Mouse (Mus musculus) forebrain, embryonic 14.5 days (tissue): ENCODE data around the gene Rbms2. TPM values are rescaled to one million over a fixed set of nuclear protein-coding genes. Genes with fewer than 3 reads are reported as not detected.

ENCODE experiments used
- ATAC-seq: fragments of 200-750 bp; cut with Nextera tagmentation; 2 replicates; pipeline ENCODE4 v1.8.0; 2017; ENCODE audit warnings: mild to moderate bottlenecking, moderate library complexity
- DNase-seq: peaks from one replicate; pipeline ENCODE4 v3.0.0-alpha.2; 2015; ENCODE audit warnings: low spot score
- H3K27ac ChIP-seq: fragments of 300-500 bp; sonication (generic); 2 replicates; pipeline ENCODE4 v1.5.1; 2014; ENCODE audit warnings: low read depth, mild to moderate bottlenecking, control low read depth, low read length, moderate library complexity
- H3K27me3 ChIP-seq: fragments of 300-500 bp; sonication (generic); replicated peaks from 2 replicates; pipeline ENCODE4 v1.6.1; 2014; ENCODE audit warnings: low read length, control low read depth, mixed read lengths; ENCODE audit not compliant: control insufficient read depth, insufficient read depth
- H3K36me3 ChIP-seq: fragments of 300-500 bp; sonication (generic); 2 replicates; pipeline ENCODE4 v1.6.1; 2014; ENCODE audit warnings: low read length, control low read depth; ENCODE audit not compliant: control insufficient read depth, insufficient read depth
- H3K4me1 ChIP-seq: fragments of 300-500 bp; sonication (generic); 2 replicates; pipeline ENCODE4 v1.6.1; 2014; ENCODE audit warnings: antibody characterized with exemption, low read length, control low read depth; ENCODE audit not compliant: control insufficient read depth, insufficient read depth
- H3K4me2 ChIP-seq: fragments of 300-500 bp; sonication (generic); 2 replicates; pipeline ENCODE4 v1.6.1; 2014; ENCODE audit warnings: mild to moderate bottlenecking, control low read depth, low read length
- H3K4me3 ChIP-seq: fragments of 300-500 bp; sonication (generic); 2 replicates; pipeline ENCODE4 v1.5.1; 2014; ENCODE audit warnings: low read depth, low read length, control low read depth
- H3K9ac ChIP-seq: fragments of 300-500 bp; sonication (generic); 2 replicates; pipeline ENCODE4 v1.6.1; 2014; ENCODE audit warnings: mild to moderate bottlenecking, low read length, control low read depth, moderate library complexity
- H3K9me3 ChIP-seq: fragments of 300-500 bp; sonication (generic); replicated peaks from 2 replicates; pipeline ENCODE4 v1.6.1; 2016; ENCODE audit warnings: low read length, control low read depth, mixed read lengths; ENCODE audit not compliant: control insufficient read depth
- WGBS: fragments of 180-500 bp; shearing (Covaris S2); extraction: QIAGEN DNeasy Blood & Tissue Kit; methylation state at CpG from one replicate; pipeline ENCODE4 v1.1.7; 2014; 5-methylcytosine and 5-hydroxymethylcytosine counted together
- microRNA counts: library from miRNA; unstranded; fragments of <30 nt; microRNA quantifications from one replicate; lab custom pipeline; 2016
- microRNA-seq: library from miRNA; unstranded; fragments of <30 nt; microRNA quantifications from one replicate; pipeline ENCODE4, GENCODE M21; 2016
- polyA plus RNA-seq: library from polyadenylated mRNA; unstranded; fragments of >200 nt; fragmentation: Nextera tagmentation; extraction: Ambion mirVana; gene quantifications from 2 replicates; pipeline ENCODE4 v1.2.1, GENCODE M21; 2014

The Rbms2 gene
- polyA plus RNA-seq, 1 experiment from 2014 or later = 9.6 TPM

GRCm38 (mm10) chr10:128083688-128084087, 96.4 kb downstream of the Rbms2 start:
- no peak for DNase-seq
- ATAC-seq = no peak
- Histone ChIP-seq H3K4me2 (peak overlapping the region; percentile 78), H3K9me3 (no peaks in the 10 kb centered on the region), H3K4me3 (peak overlapping the region; percentile 95), H3K36me3 (peaks cover 44% of the 10 kb centered on the region), H3K27me3 (no peaks in the 10 kb centered on the region), H3K4me1 (peaks cover 11% of the 10 kb centered on the region; the same call in 1 of the 2 replicates), H3K27ac (peak overlapping the region; percentile 81), H3K9ac (peak overlapping the region; percentile 98)
- under 1% methylated on average over 22 of the region's 22 CpGs for WGBS

- Histone ChIP-seq H3K27ac (peak within 1 kb of the TSS; percentile 81), H3K4me1 (peaks cover 11% of the 10 kb centered on the region; the same call in 1 of the 2 replicates), H3K36me3 (peaks cover 37% of the 10 kb centered on the region), H3K9me3 (no peaks in the 10 kb centered on the region), H3K4me3 (peak within 1 kb of the TSS; percentile 95), H3K9ac (peak within 1 kb of the TSS; percentile 98), H3K27me3 (no peaks in the 10 kb centered on the region), H3K4me2 (peak within 1 kb of the TSS; percentile 78)
- under 1% methylated on average over 34 of the region's 34 CpGs for WGBS
- DNase-seq (peak; percentile 100), ATAC-seq (peak; percentile 99)
Observed at GRCm38 (mm10) chr10:128082880-128083421, 97.1 kb downstream of the Rbms2 start, which contains the start of gene Atp5b. Gene Atp5b (plus strand): TSS chr10:128083273.

- H3K4me2 ChIP-seq = peak overlapping the region; percentile 64
- peak overlapping the region; percentile 71 for H3K9ac ChIP-seq
- no peak for DNase-seq
- H3K36me3 ChIP-seq = peaks cover 36% of the 10 kb centered on the region
- peak overlapping the region; percentile 95 for H3K4me3 ChIP-seq
- WGBS = 22% methylated on average over 9 of the region's 9 CpGs
- no peaks in the 10 kb centered on the region for H3K9me3 ChIP-seq
- peaks cover 11% of the 10 kb centered on the region; the same call in 1 of the 2 replicates for H3K4me1 ChIP-seq
- H3K27ac ChIP-seq = no peak overlapping the region
- ATAC-seq = no peak
- no peaks in the 10 kb centered on the region for H3K27me3 ChIP-seq
Observed at GRCm38 (mm10) chr10:128082477-128082808, 97.7 kb downstream of the Rbms2 start.

DNA sequence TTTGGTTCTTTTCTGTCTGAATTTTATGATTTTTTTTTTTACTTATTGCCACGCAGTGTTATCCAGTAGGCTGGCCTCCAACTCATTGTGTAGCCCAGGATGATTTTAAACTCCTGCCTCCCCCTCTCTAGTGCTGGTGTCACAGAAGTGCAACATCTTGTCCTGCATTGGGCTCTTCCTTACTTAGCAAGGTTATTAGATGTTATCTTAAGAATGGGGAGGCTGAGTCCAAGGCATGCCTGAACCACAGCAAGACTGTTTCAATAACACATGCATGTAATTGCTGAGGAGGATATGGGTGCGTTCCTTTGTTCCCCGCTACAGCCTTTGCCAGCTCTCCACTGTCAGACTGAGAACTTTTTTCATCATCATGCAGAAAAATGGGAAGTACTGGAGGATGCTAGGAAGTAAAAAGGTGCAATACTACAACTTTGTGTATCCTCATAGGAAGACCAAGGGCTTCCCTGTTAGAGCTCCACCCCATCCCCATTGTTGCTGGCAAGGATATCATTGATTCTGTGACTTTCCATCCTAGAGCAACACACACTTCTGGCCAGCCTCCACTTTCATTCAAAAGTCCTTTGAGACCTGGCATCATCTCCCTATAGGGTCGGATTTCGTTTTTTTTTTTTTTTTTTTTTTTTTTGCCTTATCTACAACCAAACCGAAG, 98.2 kb downstream of the Rbms2 start:
- ATAC-seq (no peak), DNase-seq (no peak)
- H3K4me3 ChIP-seq = peak overlapping the region; percentile 95
- H3K4me2 ChIP-seq = peak overlapping the region; percentile 64
- H3K4me1 ChIP-seq = peaks cover 11% of the 10 kb centered on the region; the same call in 1 of the 2 replicates
- peak overlapping the region; percentile 71 for H3K9ac ChIP-seq
- H3K9me3 ChIP-seq = no peaks in the 10 kb centered on the region
- H3K27me3 ChIP-seq = no peaks in the 10 kb centered on the region
- peaks cover 36% of the 10 kb centered on the region for H3K36me3 ChIP-seq
- WGBS = 63% methylated on average over 6 of the region's 6 CpGs
- H3K27ac ChIP-seq = no peak overlapping the region

MicroRNA genes within 50 kb of the gene (microRNA counts, 519-probe panel; counts per million panel counts)
- microRNA mmu-miR-677 (lab: Ali Mortazavi, UCI) = not detected

Small RNA genes within 50 kb of the gene (microRNA-seq; reads per million reads assigned to microRNA genes)
- gene Mir677 = 16.3 reads per million, percentile 37 among the genes with 10 or more reads in this experiment

Other genes with a start within 250 kb of the Rbms2 start
- not detected in 2 replicates for gene Hsd17b6, start 172.7 kb downstream of the Rbms2 start, polyA plus RNA-seq
- 66.3 and 71.6 TPM in 2 replicates for gene Prim1, start 165.1 kb downstream of the Rbms2 start, polyA plus RNA-seq
- 731 and 771 TPM in 2 replicates for gene Naca, start 144.7 kb downstream of the Rbms2 start, polyA plus RNA-seq
- gene Ptges3, start 121.3 kb downstream of the Rbms2 start, polyA plus RNA-seq = 426 and 447 TPM in 2 replicates
- 2,318 and 2,350 TPM in 2 replicates for gene Atp5b, start 97.0 kb downstream of the Rbms2 start, polyA plus RNA-seq
- gene Baz2a, start 88.7 kb downstream of the Rbms2 start, polyA plus RNA-seq = 13.6 and 16.7 TPM in 2 replicates
- gene Gls2, start 14.2 kb upstream of the Rbms2 start, polyA plus RNA-seq = 0.32 and 0.95 TPM in 2 replicates
- gene Spryd4, start 31.5 kb upstream of the Rbms2 start, polyA plus RNA-seq = 22.8 and 23.8 TPM in 2 replicates
- gene Mip, start 45.5 kb upstream of the Rbms2 start, polyA plus RNA-seq = 0.19 and 0.22 TPM in 2 replicates
- 27.2 and 28.3 TPM in 2 replicates for gene Timeless, start 51.8 kb upstream of the Rbms2 start, polyA plus RNA-seq
- 0.30 TPM in 1 of 2 replicates, not detected in the other for gene Apon, start 73.8 kb upstream of the Rbms2 start, polyA plus RNA-seq
- gene Apof, start 88.4 kb upstream of the Rbms2 start, polyA plus RNA-seq = not detected in 2 replicates
- gene Stat2, start 90.3 kb upstream of the Rbms2 start, polyA plus RNA-seq = 11.6 and 17.4 TPM in 2 replicates
- not detected in 2 replicates for gene Il23a, start 118.5 kb upstream of the Rbms2 start, polyA plus RNA-seq
- gene Pan2, start 123.0 kb upstream of the Rbms2 start, polyA plus RNA-seq = 21.4 and 23.2 TPM in 2 replicates
- 231 and 256 TPM in 2 replicates for gene Cnpy2, start 142.2 kb upstream of the Rbms2 start, polyA plus RNA-seq
- gene Cs, start 157.4 kb upstream of the Rbms2 start, polyA plus RNA-seq = 234 and 243 TPM in 2 replicates
- gene Coq10a, start 188.7 kb upstream of the Rbms2 start, polyA plus RNA-seq = 22.8 and 26.9 TPM in 2 replicates
- 6.8 and 10.3 TPM in 2 replicates for gene Ankrd52, start 196.8 kb upstream of the Rbms2 start, polyA plus RNA-seq
- not detected in 2 replicates for gene Slc39a5, start 220.9 kb upstream of the Rbms2 start, polyA plus RNA-seq
- 147 and 180 TPM in 2 replicates for gene Nabp2, start 231.2 kb upstream of the Rbms2 start, polyA plus RNA-seq
- 94.2 and 107 TPM in 2 replicates for gene Rnf41, start 231.4 kb upstream of the Rbms2 start, polyA plus RNA-seq